Mouse (Mus musculus): ENCODE measurements around the gene Tmem242.

Gene Tmem242

DNA sequence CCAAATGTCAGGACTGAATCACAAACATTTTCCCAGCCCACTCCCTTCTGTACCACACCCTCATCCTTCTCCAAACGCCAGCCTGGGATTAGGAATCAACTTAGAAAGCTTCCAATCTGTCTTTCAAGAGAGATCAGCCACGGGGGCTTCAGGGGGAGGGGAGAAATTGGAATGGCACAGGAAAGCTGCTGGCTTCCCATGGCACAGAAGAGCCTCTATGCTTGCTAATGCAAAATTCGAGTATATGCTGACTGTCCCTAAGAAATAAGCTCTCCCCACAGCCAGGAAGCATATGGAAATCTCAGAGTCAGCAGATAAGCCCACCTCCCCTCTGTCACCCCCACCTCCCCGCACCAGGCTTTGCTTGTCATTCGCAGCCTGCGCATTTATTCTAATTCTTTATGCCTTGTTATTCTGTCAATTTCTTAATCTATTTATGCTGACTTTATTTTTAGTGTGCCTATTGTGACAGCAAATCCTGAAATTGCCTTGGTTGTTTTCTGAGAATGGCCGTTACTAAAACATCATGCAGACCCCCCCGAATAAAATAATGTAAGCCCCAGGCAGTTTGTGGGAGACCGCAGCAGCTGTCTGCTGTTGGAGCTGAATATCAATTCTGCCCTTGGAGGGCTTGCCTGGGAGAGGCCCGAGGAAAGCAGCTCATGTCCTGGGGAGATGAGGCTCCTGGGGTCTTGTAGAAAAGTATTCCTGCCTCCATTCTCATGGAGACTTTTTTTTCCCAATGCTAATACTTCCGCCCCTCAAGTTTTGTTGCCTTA, 62.7 kb downstream of the Tmem242 start:
- no peak for DNase-seq (ENCODE audit: low spot score in 2 of 2)

DNA sequence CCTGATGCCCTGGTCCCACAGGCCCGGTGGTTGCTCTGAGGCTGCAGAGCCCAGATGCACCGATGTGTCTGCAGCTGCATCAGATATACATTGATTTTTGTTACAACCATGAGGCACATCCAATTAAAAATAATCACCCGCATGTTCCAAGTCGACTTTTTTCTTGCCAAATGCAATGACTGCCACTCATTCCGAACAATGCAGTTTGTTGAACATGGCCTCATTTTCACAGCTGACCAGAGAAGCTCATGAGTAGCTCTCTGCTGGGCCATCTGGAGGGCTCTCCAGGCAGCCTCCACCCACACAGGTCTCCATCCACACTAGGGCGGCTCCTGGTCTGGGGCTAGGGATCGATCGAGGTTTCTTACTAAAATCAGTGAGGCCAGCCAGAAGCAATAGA, 67.1 kb downstream of the Tmem242 start:
- no peak for DNase-seq (ENCODE audit: low spot score in 2 of 2)

DNA sequence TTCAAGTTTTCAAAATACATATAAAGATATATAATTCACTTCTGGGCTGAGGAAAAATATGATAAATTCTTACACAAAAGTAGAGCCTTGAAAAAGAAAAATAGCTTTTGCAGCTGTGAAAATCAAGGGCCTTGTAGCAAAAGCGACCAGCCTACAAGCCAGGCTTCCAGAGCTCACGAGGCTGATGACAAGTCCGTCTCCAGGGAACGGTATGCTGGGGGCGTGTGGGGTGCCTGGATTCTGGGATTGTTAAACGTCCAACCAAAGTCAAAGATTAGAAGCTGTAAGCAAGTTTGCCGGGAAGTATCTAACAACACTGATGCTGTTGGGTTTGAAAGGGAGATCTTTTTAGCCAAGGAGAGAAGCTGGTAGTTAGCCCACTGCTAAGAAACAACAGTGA, 68.5 kb downstream of the Tmem242 start:
- DNase-seq (ENCODE audit: low spot score in 2 of 2) = no peak

DNA sequence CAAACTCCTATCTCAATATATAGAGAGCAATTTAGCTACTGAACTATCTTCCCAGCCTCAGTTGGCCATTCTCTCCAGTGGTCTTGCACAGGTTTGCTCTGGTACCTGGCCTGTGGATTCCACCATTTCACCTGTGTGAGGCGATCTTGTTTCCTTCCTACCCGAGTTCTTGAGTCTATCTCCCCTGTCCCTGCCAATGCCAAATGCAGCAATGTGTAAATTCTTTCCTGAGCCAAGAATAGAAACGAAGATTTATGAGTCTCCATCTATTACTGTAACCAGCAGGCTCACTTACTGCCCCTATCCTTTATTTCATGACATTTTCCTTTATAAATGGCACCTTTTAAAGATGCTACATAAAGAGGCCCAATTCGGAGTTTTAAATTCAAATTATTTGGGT, 69.0 kb downstream of the Tmem242 start:
- DNase-seq (ENCODE audit: low spot score in 2 of 2) = no peak

DNA sequence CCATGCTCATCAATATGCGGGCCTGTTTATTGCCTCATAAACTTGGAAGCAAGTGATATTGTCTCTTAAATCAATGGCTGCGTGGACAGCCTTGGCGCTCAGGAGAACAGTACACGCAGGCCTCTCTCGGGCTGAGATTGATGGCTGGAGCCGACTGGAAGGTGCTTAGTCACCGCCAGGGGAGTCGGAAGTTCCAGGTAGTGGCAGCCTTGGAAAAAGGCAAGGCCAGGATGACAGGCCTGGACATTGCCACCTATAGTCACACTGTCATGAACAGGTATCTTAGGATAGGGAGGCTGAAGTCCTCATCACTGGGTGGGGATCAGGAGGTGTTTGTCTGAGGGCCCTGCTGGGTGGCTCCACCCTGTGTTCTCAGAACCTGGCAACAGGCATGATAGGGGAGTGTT, 74.1 kb downstream of the Tmem242 start:
- no peak for DNase-seq (ENCODE audit: low spot score in 2 of 2)
